In the genomic region with DNA sequence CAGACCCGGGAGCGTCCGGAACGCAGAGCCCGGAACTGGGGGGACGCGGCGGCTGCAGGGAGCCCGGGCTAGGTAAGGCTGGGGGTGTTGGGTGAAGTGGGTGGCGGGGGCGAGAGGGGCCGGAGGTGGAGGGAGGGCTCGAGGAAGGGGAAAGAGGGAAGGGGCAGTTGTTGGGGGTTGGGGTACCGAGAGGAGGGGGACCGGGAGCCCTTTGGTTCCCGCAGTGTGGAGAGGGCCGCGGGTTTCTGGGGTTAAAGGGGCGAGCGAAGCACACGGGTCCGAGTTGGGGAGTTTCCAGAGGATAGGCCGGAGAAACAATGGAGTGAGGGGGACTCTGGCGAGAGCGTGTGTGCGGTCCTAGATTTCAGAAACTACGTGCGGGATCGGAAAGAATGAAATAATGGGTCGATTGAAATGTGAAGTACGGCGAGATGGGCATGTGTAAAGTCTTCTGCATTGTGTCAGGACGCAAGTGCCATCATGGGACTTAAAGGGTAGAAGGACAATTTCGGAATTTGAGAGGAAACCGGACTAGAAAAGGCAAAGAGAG, we compare ENCODE assay signal across 9 mouse cellular contexts. TPM values are rescaled to one million over a fixed set of nuclear protein-coding genes. Genes with fewer than 3 reads are reported as not detected.
DNase-seq lines count a peak whose midpoint lies in the region; ATAC-seq lines count a peak whose summit lies in the region.
"Had no signal": no experiment of that assay in that cellular context is flagged by ENCODE, and none has a peak within 500 bp of the region (broad histone marks: within the 10 kb centered on the region; RNA-seq: fewer than 3 reads in every experiment).

No protein-coding gene starts in this region.

- DNase-seq in frontal cortex, postnatal 36 days (ENCODE audit: low spot score in 2 of 2), result peak; percentile 5 to 11
- DNase-seq in frontal cortex, postnatal 10 days (ENCODE audit: low spot score in 2 of 2), result no peak
- DNase-seq in thymus, postnatal 0 days (ENCODE audit: low spot score), result peak; percentile 11
- DNase-seq in thymus, postnatal 14 days, result no peak
- DNase-seq in hindbrain, embryonic 14.5 days (ENCODE audit: low spot score), result peak; percentile 46
- DNase-seq in gastrocnemius, adult 18-20 months (ENCODE audit: low spot score), result no peak
- DNase-seq in yolk sac, embryonic 10.5 days (ENCODE audit: low spot score), result no peak

- H3K9me3 ChIP-seq in hindbrain, embryonic 14.5 days (ENCODE audit: control insufficient read depth, low read length), result no peaks in the 10 kb centered on the region
- H3K9me3 ChIP-seq in midbrain, embryonic 15.5 days, result no peaks in the 10 kb centered on the region

- ATAC-seq in hindbrain, embryonic 14.5 days (ENCODE audit: low FRiP score), result no peak
- ATAC-seq in midbrain, embryonic 15.5 days (replicated peaks), result peak; percentile 43

- no peaks in the 10 kb centered on the region for H3K36me3 ChIP-seq in hindbrain, embryonic 14.5 days (replicated peaks; ENCODE audit: control insufficient read depth, insufficient read depth)
- H3K36me3 ChIP-seq in midbrain, embryonic 15.5 days (replicated peaks), result no peaks in the 10 kb centered on the region

- under 1% methylated on average over 35 of the region's 35 CpGs for WGBS in hindbrain, embryonic 14.5 days
- WGBS in midbrain, embryonic 15.5 days, result under 1% methylated on average over 34 of the region's 35 CpGs

- no peaks in the 10 kb centered on the region for H3K27me3 ChIP-seq in hindbrain, embryonic 14.5 days (ENCODE audit: control insufficient read depth, insufficient read depth, low read length)
- H3K27me3 ChIP-seq in midbrain, embryonic 15.5 days (replicated peaks), result no peaks in the 10 kb centered on the region
- H3K27me3 ChIP-seq: Patski had no signal

- peaks cover 18% of the 10 kb centered on the region for H3K4me1 ChIP-seq in hindbrain, embryonic 14.5 days (replicated peaks; ENCODE audit: control insufficient read depth, insufficient read depth, low read length)
- peaks cover 37% of the 10 kb centered on the region for H3K4me1 ChIP-seq in midbrain, embryonic 15.5 days

- peak overlapping the region; percentile 94 for H3K27ac ChIP-seq in hindbrain, embryonic 14.5 days
- H3K27ac ChIP-seq in midbrain, embryonic 15.5 days, result peak overlapping the region; percentile 89

- peak overlapping the region; percentile 71 for H3K4me2 ChIP-seq in hindbrain, embryonic 14.5 days (replicated peaks)
- H3K4me2 ChIP-seq in midbrain, embryonic 15.5 days, result peak overlapping the region; percentile 85

- H3K4me3 ChIP-seq in hindbrain, embryonic 14.5 days (replicated peaks; ENCODE audit: low read length), result peak overlapping the region; percentile 61
- H3K4me3 ChIP-seq in midbrain, embryonic 15.5 days, result peak overlapping the region; percentile 79

- H3K9ac ChIP-seq in hindbrain, embryonic 14.5 days, result peak overlapping the region; percentile 86
- H3K9ac ChIP-seq in midbrain, embryonic 15.5 days, result peak overlapping the region; percentile 68

RNA-seq across cellular contexts. Expression of a gene that starts 1.2 kb away (rescaled TPM):
- polyA plus RNA-seq in thymus, postnatal 0 days (2015; fragmentation: Nextera tagmentation; extraction: Ambion mirVana), result 30.2 and 31.1 TPM in 2 replicates
- polyA plus RNA-seq in hindbrain, embryonic 14.5 days (2014; fragmentation: Nextera tagmentation; extraction: Ambion mirVana), result 33.7 and 33.8 TPM in 2 replicates
- 33.0 and 35.4 TPM in 2 replicates for polyA plus RNA-seq in midbrain, embryonic 15.5 days (2015; fragmentation: Nextera tagmentation; extraction: Ambion mirVana)
- total RNA-seq in gastrocnemius, adult 18-20 months (2021), result 1 to 10 TPM; 3.8 to 4.6 TPM

RNA-seq across cellular contexts. Expression of a gene that starts 33.9 kb away (rescaled TPM):
- polyA plus RNA-seq in thymus, postnatal 0 days (2015; fragmentation: Nextera tagmentation; extraction: Ambion mirVana), result 0.13 and 0.22 TPM in 2 replicates
- polyA plus RNA-seq in hindbrain, embryonic 14.5 days (2014; fragmentation: Nextera tagmentation; extraction: Ambion mirVana), result 0.52 and 1.0 TPM in 2 replicates
- polyA plus RNA-seq in midbrain, embryonic 15.5 days (2015; fragmentation: Nextera tagmentation; extraction: Ambion mirVana), result 2.0 and 2.1 TPM in 2 replicates
- under 1 TPM in 1 of 2 experiments, not detected in 1; 0.19 TPM for total RNA-seq in gastrocnemius, adult 18-20 months (2021)

RNA-seq across cellular contexts. Expression of a gene that starts 39.3 kb away (rescaled TPM):
- polyA plus RNA-seq in thymus, postnatal 0 days (2015; fragmentation: Nextera tagmentation; extraction: Ambion mirVana), result 0.18 TPM in 1 of 2 replicates, not detected in the other
- 4.7 and 6.6 TPM in 2 replicates for polyA plus RNA-seq in hindbrain, embryonic 14.5 days (2014; fragmentation: Nextera tagmentation; extraction: Ambion mirVana)
- polyA plus RNA-seq in midbrain, embryonic 15.5 days (2015; fragmentation: Nextera tagmentation; extraction: Ambion mirVana), result 12.4 and 15.3 TPM in 2 replicates
- total RNA-seq in gastrocnemius, adult 18-20 months (2021), result not detected

RNA-seq across cellular contexts. Expression of a gene that starts 52.5 kb away (rescaled TPM):
- polyA plus RNA-seq in thymus, postnatal 0 days (2015; fragmentation: Nextera tagmentation; extraction: Ambion mirVana), result 21.8 and 25.3 TPM in 2 replicates
- 3.7 and 4.0 TPM in 2 replicates for polyA plus RNA-seq in hindbrain, embryonic 14.5 days (2014; fragmentation: Nextera tagmentation; extraction: Ambion mirVana)
- 4.9 and 6.6 TPM in 2 replicates for polyA plus RNA-seq in midbrain, embryonic 15.5 days (2015; fragmentation: Nextera tagmentation; extraction: Ambion mirVana)
- under 1 TPM in 1 of 2 experiments, not detected in 1; 0.21 TPM for total RNA-seq in gastrocnemius, adult 18-20 months (2021)

Comparison
In these comparisons a context has a peak if more than half of its experiments do, and no peak if none do; other contexts are left out.
1. DNase-seq: peak in frontal cortex, postnatal 36 days (2 of 2), thymus, postnatal 0 days (single experiment) and hindbrain, embryonic 14.5 days (single experiment); none in frontal cortex, postnatal 10 days (0 of 2), thymus, postnatal 14 days (single experiment), gastrocnemius, adult 18-20 months (single experiment) and yolk sac, embryonic 10.5 days (single experiment).